Mouse (Mus musculus) spleen, postnatal 14 days (tissue): ENCODE results near the gene Wdfy1.

ENCODE experiments used
- DNase-seq, 2 experiments: peaks; one replicate each; pipeline ENCODE4 v3.0.0; 2021 to 2022; ENCODE audit warnings: low spot score in 2 of 2

Gene Wdfy1

GRCm38 (mm10) chr1:79654948-79655347 is 121.0 kb downstream of the Wdfy1 start:
- no peak for DNase-seq
